10 mouse cellular contexts compared by ENCODE assay signal in genomic region chr6:31453735-31454134, GRCm38 (mm10). TPM values are rescaled to one million over a fixed set of nuclear protein-coding genes. Genes with fewer than 3 reads are reported as not detected.
A peak's percentile ranks its signal among the peaks of the same experiment; 100 is the strongest.
DNase-seq lines count a peak whose midpoint lies in the region; ATAC-seq lines count a peak whose summit lies in the region.
"Had no signal": no experiment of that assay in that cellular context is flagged by ENCODE, and none has a peak within 500 bp of the region (broad histone marks: within the 10 kb centered on the region; RNA-seq: fewer than 3 reads in every experiment).

No protein-coding gene starts in this region.

- H3K4me3 ChIP-seq in kidney, embryonic 15.5 days (replicated peaks) = no peak overlapping the region
- H3K4me3 ChIP-seq: erythroblast, embryonic 14.5 days; liver, embryonic 13.5 days had no signal

- no peak for ATAC-seq in kidney, embryonic 15.5 days (replicated peaks; ENCODE audit: low FRiP score)

- no peak overlapping the region for H3K9ac ChIP-seq in kidney, embryonic 15.5 days
- H3K9ac ChIP-seq: liver, embryonic 13.5 days had no signal

- no peaks in the 10 kb centered on the region for H3K4me1 ChIP-seq in kidney, embryonic 15.5 days
- H3K4me1 ChIP-seq: liver, embryonic 13.5 days had no signal

- H3K36me3 ChIP-seq in kidney, embryonic 15.5 days = peaks cover 47% of the 10 kb centered on the region

- DNase-seq in adrenal gland, adult 2 months = peak; percentile 30
- DNase-seq in adrenal gland, postnatal 25 days = no peak
- peak; percentile 38 to 48 for DNase-seq in kidney, adult 8-10 months
- peak; percentile 57 for DNase-seq in CD4-positive, CD25-positive, alpha-beta regulatory T cell, adult 2 months (ENCODE audit: low read depth, low spot score)
- DNase-seq in embryo, embryonic 10.5 days (ENCODE audit: low spot score) = peak; percentile 71
- peak; percentile 51 for DNase-seq in lung, postnatal 14 days
- no peak for DNase-seq in urinary bladder, adult 18-20 months (ENCODE audit: low spot score in 2 of 2)
- DNase-seq: liver, embryonic 13.5 days had no signal

- H3K4me2 ChIP-seq in kidney, embryonic 15.5 days = no peak overlapping the region
- H3K4me2 ChIP-seq: liver, embryonic 13.5 days had no signal

- H3K27me3 ChIP-seq in kidney, embryonic 15.5 days = no peaks in the 10 kb centered on the region
- H3K27me3 ChIP-seq: liver, embryonic 13.5 days had no signal

- H3K9me3 ChIP-seq in kidney, embryonic 15.5 days (replicated peaks) = no peaks in the 10 kb centered on the region
- H3K9me3 ChIP-seq: liver, embryonic 13.5 days had no signal

- H3K27ac ChIP-seq in kidney, embryonic 15.5 days = no peak overlapping the region
- H3K27ac ChIP-seq: liver, embryonic 13.5 days had no signal

RNA-seq across cellular contexts. Expression of gene Mkln1, which starts 55.2 kb away (rescaled TPM):
- total RNA-seq in adrenal gland, adult 2 months (2021) = 100 to 1,000 TPM; 155 to 192 TPM
- polyA plus RNA-seq in adrenal gland, adult 2 months (2012; rRNA removed) = 15.6 and 34.5 TPM in 2 replicates
- 182 and 190 TPM in 2 replicates for total RNA-seq in adrenal gland, postnatal 25 days (2021)
- 205 and 206 TPM in 2 replicates for polyA plus RNA-seq in kidney, embryonic 15.5 days (2015; fragmentation: Nextera tagmentation; extraction: Ambion mirVana)

Comparison
In these comparisons a context has a peak if more than half of its experiments do, and no peak if none do; other contexts are left out.
1. DNase-seq: peak in adrenal gland, adult 2 months (single experiment), kidney, adult 8-10 months (2 of 2), CD4-positive, CD25-positive, alpha-beta regulatory T cell, adult 2 months (single experiment), embryo, embryonic 10.5 days (single experiment) and lung, postnatal 14 days (single experiment); none in adrenal gland, postnatal 25 days (single experiment) and urinary bladder, adult 18-20 months (0 of 2).